Mouse (Mus musculus) CD4-positive, CD25-positive, alpha-beta regulatory T cell, adult 9 weeks (primary cell): Measurements from ENCODE around the gene Olfr508. TPM values are rescaled to one million over a fixed set of nuclear protein-coding genes. Genes with fewer than 3 reads are reported as not detected.

ENCODE experiments used
- polyA plus RNA-seq: library from polyadenylated mRNA; unstranded; fragments of 100-300 nt; shearing (Covaris generic); gene quantifications from one replicate; pipeline ENCODE4 v1.2.1, GENCODE M21; 2017

The Olfr508 gene
- polyA plus RNA-seq, result not detected

GRCm38 (mm10) chr7:108629694-108630093 is at the start of gene Olfr508:
Gene Olfr508 (plus strand): TSS chr7:108629994.

GRCm38 (mm10) chr7:108610487-108610886 is 19.3 kb upstream of the Olfr508 start, which contains the start of gene Olfr506:
Gene Olfr506 (plus strand): TSS chr7:108610787.

GRCm38 (mm10) chr7:108621514-108621913 is 8.3 kb upstream of the Olfr508 start, which contains the start of gene Olfr507:
Gene Olfr507 (plus strand): TSS chr7:108621814.

GRCm38 (mm10) chr7:108651806-108652205 is 22.0 kb downstream of the Olfr508 start, which contains the start of gene Olfr509:
Gene Olfr509 (minus strand): TSS chr7:108651906.

GRCm38 (mm10) chr7:108666118-108666517 is 36.3 kb downstream of the Olfr508 start, which contains the start of gene Olfr510:
Gene Olfr510 (plus strand): TSS chr7:108666418.

Other genes starting within 250 kb of the Olfr508 start
- not detected for gene Olfr495, start 236.8 kb upstream of the Olfr508 start, polyA plus RNA-seq
- gene Olfr497, start 209.6 kb upstream of the Olfr508 start, polyA plus RNA-seq, result not detected
- not detected for gene Olfr498, start 164.7 kb upstream of the Olfr508 start, polyA plus RNA-seq
- not detected for gene Olfr502, start 104.9 kb upstream of the Olfr508 start, polyA plus RNA-seq
- gene Olfr503, start 85.5 kb upstream of the Olfr508 start, polyA plus RNA-seq, result not detected
- not detected for gene Olfr504, start 64.2 kb upstream of the Olfr508 start, polyA plus RNA-seq
- gene Olfr506, start 19.2 kb upstream of the Olfr508 start, polyA plus RNA-seq, result not detected
- gene Olfr507, start 8.2 kb upstream of the Olfr508 start, polyA plus RNA-seq, result not detected
- gene Olfr509, start 21.9 kb downstream of the Olfr508 start, polyA plus RNA-seq, result not detected
- gene Olfr510, start 36.4 kb downstream of the Olfr508 start, polyA plus RNA-seq, result not detected
- not detected for gene Olfr512, start 83.3 kb downstream of the Olfr508 start, polyA plus RNA-seq
- not detected for gene Olfr513, start 121.0 kb downstream of the Olfr508 start, polyA plus RNA-seq
- not detected for gene Olfr514, start 196.0 kb downstream of the Olfr508 start, polyA plus RNA-seq
- gene Olfr516, start 220.5 kb downstream of the Olfr508 start, polyA plus RNA-seq, result not detected
- gene Olfr517, start 242.4 kb downstream of the Olfr508 start, polyA plus RNA-seq, result not detected